Mouse (Mus musculus) liver, postnatal 0 days (tissue): ENCODE measurements around the gene Zmynd12.

ENCODE experiments used
- CTCF ChIP-seq: sonication (generic); IDR thresholded peaks from 2 replicates; pipeline ENCODE4 v1.5.1; 2016; ENCODE audit warnings: antibody characterized with exemption, low read depth
- EP300 ChIP-seq: IDR thresholded peaks from 2 replicates; pipeline ENCODE4 v1.6.1; 2016; ENCODE audit warnings: antibody characterized with exemption, low read depth, mild to moderate bottlenecking

- TF ChIP-seq EP300 (no peak), CTCF (no peak)
Measured at GRCm38 (mm10) chr4:119462858-119463755, 40.5 kb downstream of the Zmynd12 start.
